Mouse (Mus musculus) cortical plate, adult 2 months (tissue): ENCODE data around the gene Ccdc85b. TPM values are rescaled to one million over a fixed set of nuclear protein-coding genes. Genes with fewer than 3 reads are reported as not detected.
A peak's percentile ranks its signal among the peaks of the same experiment; 100 is the strongest.

Experiments used
- H3K27ac ChIP-seq: fragments of 200-500 bp; 2 replicates; pipeline ENCODE4 v1.5.1; 2012; ENCODE audit warnings: low read length, control low read depth, inconsistent platforms; ENCODE audit not compliant: insufficient read depth
- H3K4me1 ChIP-seq: fragments of 200-500 bp; 2 replicates; pipeline ENCODE4 v1.6.1; 2011; ENCODE audit warnings: low read length; ENCODE audit not compliant: control insufficient read depth, insufficient read depth
- H3K4me3 ChIP-seq: fragments of 200-500 bp; 2 replicates; pipeline ENCODE4 v1.5.1; 2011; ENCODE audit warnings: mild to moderate bottlenecking, low read length, control low read depth; ENCODE audit not compliant: insufficient read depth
- CTCF ChIP-seq: fragments of 200-500 bp; IDR thresholded peaks from 2 replicates; pipeline ENCODE4 v1.5.1; 2011; ENCODE audit warnings: mild to moderate bottlenecking, control low read depth, low read length; ENCODE audit not compliant: insufficient read depth; ENCODE audit errors: extremely low read depth
- POLR2A ChIP-seq: fragments of 200-500 bp; IDR thresholded peaks from 2 replicates; pipeline ENCODE4 v1.6.1; 2011; ENCODE audit warnings: mild to moderate bottlenecking, low read length, control low read depth; ENCODE audit not compliant: insufficient read depth; ENCODE audit errors: extremely low read depth
- polyA plus RNA-seq: library from polyadenylated mRNA; depleted of rRNA; stranded (reverse); fragments of >200 nt; gene quantifications from 2 replicates; pipeline ENCODE4 v1.2.3, GENCODE M21; 2012

Gene Ccdc85b
- polyA plus RNA-seq, 1 experiment, result 23.8 TPM

DNA sequence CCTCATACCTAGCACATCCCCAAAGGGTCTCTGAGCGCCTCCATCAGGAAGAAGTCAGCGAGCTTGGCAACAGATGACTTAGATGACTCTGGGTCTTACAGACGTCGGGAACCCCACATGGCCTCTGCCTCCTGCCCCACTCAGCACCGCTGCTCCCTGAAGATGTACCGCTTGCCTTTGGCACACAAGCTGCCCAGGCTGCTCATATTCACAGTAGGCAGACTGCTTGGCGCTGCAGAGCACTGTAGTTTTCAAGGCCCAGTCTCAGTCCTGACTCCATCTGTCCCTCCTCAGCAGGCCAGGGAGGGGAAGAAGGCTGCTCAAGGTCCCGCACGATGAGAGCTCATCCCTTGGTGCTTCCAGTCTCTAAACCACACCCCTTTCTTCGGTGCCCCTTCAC lies 35.4 kb downstream of the Ccdc85b start:
- Histone ChIP-seq H3K27ac (no peak overlapping the region), H3K4me1 (peaks cover 6% of the 10 kb centered on the region), H3K4me3 (no peak overlapping the region)
- TF ChIP-seq CTCF (no peak), POLR2A (no peak)

DNA sequence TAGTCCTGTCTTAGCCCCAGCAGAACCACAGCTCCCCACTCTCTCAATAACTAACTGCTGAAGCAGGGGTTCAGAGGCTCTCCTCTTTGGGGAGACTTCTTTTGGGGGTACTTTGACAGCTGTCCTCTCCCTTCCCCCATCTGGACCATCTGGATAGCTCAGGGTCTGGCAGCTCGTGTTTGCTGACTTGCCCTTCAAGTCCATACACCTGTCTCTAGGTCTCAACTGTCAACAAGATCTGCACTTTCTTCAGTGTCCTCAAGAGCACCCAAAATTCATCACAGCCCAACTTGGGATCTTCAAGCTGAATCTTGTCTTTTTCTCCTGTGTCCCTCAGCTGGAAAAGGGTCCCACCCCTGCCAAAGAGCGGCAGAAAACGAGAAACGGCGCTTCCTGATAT lies 35.9 kb downstream of the Ccdc85b start:
- Histone ChIP-seq H3K4me3 (no peak overlapping the region), H3K4me1 (peaks cover 6% of the 10 kb centered on the region), H3K27ac (no peak overlapping the region)
- TF ChIP-seq CTCF (no peak), POLR2A (no peak)

DNA sequence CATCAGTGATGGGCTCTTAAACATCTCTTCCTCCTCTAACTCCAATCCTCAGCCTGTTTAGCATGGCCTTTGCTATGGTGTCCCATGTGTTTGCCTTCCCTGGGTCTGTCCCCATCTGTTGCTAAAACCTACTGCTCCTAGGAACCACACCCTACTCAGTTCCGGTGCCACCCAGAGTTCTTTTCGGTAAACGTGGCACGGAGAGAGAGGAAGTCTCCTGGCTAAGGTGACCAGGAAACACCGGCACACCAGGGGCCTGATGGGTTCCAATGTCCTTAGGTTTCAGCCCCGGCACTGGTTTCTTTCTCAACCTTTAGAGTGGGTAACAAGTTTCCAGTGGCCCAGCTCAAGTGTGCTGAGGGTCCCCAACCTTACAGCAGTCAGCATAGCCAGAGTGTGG lies 37.1 kb downstream of the Ccdc85b start:
- peaks cover 3% of the 10 kb centered on the region; the same call in 1 of the 2 replicates for H3K4me1 ChIP-seq
- H3K27ac ChIP-seq, result no peak overlapping the region
- no peak for TF ChIP-seq POLR2A
- no peak for TF ChIP-seq CTCF
- no peak overlapping the region for H3K4me3 ChIP-seq

DNA sequence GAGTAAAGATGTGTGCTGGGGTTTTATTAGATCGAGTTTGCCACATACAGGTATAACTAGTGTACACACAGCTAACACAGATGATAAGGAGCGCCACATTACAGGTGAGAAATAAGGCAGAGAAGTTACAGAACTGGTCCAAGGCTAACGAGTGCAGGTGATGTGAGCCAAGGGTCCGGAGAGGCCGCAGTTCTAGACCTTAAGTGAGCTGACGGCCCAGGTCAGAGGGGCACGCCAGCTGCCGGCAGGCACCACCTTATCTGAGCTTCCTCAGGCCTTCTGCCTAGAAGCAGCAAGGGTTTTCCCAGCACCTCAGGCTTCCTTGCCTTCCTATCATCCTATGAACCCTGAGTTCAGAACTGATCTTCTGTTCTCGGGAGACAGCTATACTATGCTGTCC lies 38.1 kb downstream of the Ccdc85b start:
- Histone ChIP-seq H3K4me1 (peaks cover 3% of the 10 kb centered on the region; the same call in 1 of the 2 replicates), H3K4me3 (no peak overlapping the region), H3K27ac (no peak overlapping the region)
- TF ChIP-seq CTCF (no peak), POLR2A (no peak)

DNA sequence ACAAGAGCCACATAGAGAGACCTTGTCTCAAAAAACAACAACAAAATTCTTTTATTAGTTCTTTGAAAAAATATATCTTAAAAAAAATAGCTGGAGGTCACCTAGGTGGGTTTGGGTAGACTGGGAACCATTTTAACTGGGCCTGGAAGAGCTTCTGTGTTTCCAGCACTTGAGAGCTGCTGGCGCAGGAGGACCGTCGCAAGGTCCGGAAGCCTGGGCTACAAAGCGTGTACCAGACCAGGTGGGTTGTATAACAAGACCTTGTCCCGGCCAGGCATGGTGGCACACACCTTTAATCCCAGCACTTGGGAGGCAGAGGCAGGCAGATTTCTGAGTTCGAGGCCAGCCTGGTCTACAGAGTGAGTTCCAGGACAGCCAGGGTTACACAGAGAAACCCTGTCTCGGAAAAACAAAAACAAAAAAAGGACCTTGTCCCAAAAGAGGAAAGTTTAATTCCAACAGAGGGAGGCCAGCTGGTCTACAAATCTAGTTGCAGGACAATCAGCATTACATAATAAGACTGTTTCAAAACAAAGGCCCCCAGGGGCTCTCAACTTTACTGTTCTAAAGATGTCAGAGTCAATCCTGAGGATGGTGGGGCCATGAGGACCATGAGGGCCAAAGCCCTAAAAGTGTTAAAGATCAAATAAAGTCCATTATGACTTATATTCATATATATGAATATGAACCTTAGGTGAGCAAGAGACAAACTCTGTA lies 38.8 kb downstream of the Ccdc85b start:
- Histone ChIP-seq H3K4me1 (peaks cover 3% of the 10 kb centered on the region; the same call in 1 of the 2 replicates), H3K4me3 (no peak overlapping the region), H3K27ac (no peak overlapping the region)
- TF ChIP-seq CTCF, result no peak
- no peak for TF ChIP-seq POLR2A

DNA sequence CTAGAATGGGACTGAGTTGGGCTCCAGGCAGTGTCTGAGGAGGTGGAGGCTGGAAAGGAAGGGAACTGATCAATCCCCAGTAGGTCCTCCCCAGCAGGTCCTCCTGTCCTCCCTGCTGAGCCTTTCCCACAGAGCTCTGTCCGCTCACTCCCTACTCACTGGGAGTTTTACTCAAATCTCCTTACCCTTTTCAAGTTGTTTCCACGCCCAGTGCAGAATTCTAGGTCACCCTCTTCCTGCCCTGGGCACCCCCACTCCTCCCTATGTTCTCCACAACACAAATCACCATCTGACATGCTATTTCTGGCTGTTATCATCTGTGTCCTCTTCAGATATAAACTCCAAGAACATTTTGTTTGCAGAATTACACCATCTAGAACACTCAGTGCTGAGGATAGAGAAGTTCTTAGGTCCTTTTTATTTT lies 43.1 kb downstream of the Ccdc85b start:
- Histone ChIP-seq H3K4me3 (no peak overlapping the region), H3K4me1 (no peaks in the 10 kb centered on the region), H3K27ac (no peak overlapping the region)
- TF ChIP-seq CTCF (no peak), POLR2A (no peak)

DNA sequence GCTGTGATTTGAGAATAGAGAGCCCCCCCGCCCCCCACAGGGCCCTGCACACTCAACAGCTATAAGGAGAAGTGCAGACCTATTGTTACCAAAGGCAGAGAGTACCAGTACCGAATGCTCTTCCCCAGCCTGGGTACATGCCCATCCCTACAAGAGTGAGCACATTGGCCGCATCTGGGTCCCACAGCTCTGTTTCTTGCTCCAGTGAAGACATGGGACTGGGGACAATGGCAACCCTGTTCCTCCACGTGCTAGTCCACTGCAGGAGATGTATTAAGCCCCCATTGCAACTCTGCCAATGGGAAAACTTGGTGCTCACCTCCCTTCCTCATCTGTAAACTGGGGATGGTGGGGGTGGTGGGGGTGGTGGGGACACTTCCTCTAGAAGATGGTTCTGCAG lies 43.9 kb downstream of the Ccdc85b start:
- Histone ChIP-seq H3K4me3 (no peak overlapping the region), H3K4me1 (no peaks in the 10 kb centered on the region), H3K27ac (no peak overlapping the region)
- TF ChIP-seq CTCF (no peak), POLR2A (no peak)

DNA sequence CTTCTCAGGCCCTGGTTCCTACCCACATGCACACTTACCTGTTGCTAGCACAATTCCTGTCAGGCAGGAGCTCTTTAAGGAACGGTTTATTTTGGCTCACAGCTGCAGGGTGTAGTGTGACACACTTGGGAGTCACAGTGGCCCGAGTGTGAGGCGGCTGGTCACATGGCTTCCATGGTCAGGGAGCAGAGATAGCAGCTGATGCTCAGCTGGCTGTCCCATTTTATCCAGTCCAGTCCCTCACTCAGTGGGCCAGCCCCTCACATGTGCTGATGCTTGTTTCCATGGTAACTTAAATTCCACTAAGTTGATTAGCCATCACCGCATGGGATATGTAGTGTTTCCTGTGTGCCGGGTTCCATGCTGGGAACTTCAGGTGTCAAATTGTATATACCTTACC lies 45.7 kb downstream of the Ccdc85b start:
- Histone ChIP-seq H3K4me1 (no peaks in the 10 kb centered on the region), H3K27ac (no peak overlapping the region), H3K4me3 (no peak overlapping the region)
- no peak for TF ChIP-seq CTCF
- TF ChIP-seq POLR2A, result no peak

DNA sequence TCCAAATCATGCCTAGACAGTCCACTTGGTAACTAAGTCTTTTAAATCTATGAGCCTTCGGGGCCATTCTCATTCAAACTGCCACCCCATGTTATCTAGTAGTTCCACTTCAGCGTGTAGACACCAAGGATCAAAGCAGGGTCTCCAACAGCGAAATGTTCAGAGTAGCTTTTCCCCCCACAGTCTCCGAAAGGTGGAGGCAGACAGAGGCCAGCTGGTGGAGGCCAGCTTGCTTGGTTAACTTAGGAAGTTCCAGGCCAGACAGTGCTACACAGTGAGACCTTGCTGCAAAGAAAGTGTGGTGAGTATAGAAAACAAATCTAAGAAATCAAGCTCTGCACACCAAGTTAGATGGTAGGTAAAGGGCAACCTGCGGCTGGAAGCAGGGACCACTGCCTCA lies 47.1 kb downstream of the Ccdc85b start:
- H3K27ac ChIP-seq, result no peak overlapping the region
- H3K4me1 ChIP-seq, result peaks cover 3% of the 10 kb centered on the region; the same call in 1 of the 2 replicates
- no peak overlapping the region for H3K4me3 ChIP-seq
- no peak for TF ChIP-seq POLR2A
- TF ChIP-seq CTCF, result no peak

DNA sequence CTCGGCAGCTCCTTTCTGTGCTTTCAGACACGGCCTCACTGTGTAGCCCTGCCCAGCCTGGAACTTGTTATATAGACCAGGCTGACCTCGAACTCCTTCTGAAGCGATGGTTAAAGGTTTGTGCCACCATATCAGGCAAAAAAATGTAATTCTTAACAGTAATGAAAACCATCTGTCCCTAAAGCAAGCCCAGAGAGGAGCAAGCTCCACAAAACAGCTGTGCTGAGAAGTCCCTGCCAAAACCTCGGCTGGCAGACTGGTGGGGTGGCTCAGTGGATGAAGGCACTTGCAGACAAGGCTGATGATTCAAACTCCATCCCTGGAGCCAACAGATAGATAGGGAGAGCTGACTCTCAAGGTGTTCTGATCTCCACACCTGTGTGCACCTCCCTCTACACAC lies 48.6 kb downstream of the Ccdc85b start:
- Histone ChIP-seq H3K4me1 (peaks cover 3% of the 10 kb centered on the region; the same call in 1 of the 2 replicates), H3K4me3 (no peak overlapping the region), H3K27ac (0 out of 2 replicates have a peak overlapping the region, but pooled peaks have one; percentile 28)
- no peak for TF ChIP-seq CTCF
- TF ChIP-seq POLR2A, result no peak
